Mouse (Mus musculus): ENCODE data around the gene Gpr62.

Gpr62 gene

DNA sequence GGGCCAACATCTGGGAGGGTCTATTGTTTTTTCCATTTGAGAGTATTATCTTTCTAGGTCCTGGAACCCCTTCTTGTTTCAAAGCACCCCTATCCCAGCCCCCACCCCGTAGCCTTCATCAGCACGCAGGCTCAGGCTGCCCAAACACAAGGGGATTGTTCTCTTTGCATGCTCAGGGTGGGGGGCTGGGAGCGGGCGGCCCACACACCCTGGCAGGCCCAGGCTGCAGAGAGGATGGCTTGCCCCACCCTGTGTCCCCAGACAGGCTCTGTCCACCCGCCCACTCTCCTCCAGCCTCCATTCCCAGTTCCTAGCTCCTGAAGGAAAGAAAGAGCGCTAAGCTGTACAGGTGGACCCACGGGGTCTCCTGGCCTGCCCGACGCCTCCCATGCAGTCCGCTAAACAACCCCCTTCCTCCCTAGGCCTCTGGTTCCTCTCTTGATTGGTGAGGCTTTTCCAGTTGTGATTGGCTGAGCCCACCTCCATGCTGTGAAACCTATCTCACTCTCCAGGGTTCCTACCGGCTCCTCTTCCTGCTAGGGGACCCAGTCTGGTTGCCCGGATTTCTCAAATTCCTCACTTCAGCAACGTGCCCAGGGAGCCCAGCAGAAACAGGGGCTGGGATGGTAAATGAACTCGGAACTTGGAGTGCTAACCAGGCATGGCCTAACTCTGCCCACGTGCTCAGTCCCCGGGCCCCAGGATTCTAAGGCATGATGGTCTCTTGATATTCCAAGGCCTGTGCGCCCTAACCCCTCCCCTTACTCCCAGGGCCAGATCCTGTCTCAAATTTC lies 10.7 kb downstream of the Gpr62 start:
- DNase-seq, result peak; percentile 38 to 50

DNA sequence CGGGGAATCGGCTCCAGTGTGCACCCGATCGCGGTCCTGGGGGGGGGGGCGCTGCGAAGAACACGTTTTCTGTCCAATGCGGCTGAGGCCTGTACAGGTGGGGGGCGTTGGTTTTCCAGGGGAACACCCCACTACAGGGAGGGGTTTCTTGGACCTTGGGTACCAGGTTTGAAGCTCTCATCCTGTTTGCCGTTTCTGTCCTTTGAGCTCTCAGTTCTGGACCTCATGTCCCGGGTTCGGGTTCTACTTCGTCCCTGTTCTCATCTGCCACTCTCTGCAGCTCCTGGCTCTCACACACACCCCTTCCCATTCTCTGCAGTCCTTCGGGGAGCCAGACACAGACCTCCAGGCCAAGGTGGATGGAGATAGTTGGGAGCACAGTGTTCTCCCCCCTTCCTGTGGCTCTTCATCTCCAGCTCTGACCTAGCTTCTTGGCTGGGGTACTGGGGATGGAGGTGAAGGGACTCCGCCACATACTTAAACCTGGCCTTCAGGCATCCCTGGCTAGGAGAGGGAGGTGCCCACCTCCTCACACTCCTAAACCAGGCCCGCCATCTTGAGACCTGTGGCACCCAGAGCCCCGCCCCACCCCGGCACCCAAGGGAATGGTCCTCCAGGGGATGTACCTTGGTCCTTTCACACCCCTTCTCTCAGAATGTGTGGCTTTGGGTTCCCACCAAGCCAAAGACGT lies 11.5 kb downstream of the Gpr62 start:
- peak; percentile 67 to 72 for DNase-seq

DNA sequence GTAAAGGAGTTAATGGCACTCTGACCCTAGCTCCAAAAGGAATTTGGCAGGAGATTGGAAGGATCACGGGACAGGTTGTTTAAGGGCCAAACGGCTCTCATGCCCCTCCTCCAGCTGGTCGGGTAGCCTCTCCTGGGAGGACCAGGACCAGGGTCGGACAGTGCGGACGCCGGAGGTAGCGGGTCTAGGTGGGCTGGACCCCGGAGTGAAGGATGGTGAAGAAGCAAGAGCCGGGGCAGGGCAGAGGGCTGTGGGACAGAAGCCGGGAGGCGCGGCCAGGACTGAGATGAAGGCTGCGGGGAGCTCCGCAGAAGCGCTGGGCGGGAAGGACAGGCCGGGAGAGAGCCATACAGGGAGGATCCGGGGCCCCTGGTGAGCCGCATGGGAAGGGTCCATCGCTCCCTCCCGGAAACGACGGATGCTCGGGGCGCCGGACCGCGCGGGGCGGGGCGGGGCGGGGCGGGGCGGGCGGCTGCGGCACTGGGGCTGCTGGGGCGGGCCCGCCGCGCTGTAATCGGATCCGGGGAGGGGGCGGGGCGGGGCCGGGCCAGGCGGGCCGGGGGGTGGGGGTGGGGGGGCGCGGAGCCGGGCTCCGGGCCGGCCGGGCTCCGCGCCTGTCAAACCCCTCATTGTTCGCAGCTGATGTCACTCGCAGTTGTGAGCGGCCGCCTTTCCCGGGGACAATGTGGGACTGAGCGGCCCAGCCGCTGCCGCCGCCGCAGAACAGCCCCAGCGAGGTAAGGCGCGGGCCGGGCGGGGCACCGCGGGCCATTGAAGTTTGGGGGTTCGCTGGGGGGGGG lies 12.3 kb downstream of the Gpr62 start, which contains the start of gene Pcbp4:
Pcbp4 (plus strand) TSS at position 21 of the 800 bp plus-strand sequence.
- DNase-seq, result peak; percentile 75 to 78

DNA sequence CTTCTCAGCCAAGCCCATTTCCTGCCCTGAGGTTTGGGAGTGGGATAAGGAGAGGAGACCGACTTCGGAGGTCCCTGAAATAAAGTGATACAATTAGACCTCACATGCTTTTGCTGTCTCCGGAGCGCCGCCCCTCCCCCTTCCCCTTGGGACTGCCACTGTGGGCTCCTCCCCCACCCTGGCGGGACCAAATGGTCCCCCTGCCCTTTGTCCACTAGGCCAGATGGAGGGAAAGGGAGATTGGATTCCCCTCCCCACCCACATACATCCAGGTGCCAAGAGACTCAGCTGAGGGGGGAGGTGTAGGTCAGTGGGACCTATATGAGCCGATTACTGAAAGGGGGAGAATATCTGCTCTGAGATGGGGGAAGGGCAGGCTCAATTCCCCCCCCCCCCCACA lies 12.9 kb downstream of the Gpr62 start:
- DNase-seq, result peak; percentile 93 to 94

DNA sequence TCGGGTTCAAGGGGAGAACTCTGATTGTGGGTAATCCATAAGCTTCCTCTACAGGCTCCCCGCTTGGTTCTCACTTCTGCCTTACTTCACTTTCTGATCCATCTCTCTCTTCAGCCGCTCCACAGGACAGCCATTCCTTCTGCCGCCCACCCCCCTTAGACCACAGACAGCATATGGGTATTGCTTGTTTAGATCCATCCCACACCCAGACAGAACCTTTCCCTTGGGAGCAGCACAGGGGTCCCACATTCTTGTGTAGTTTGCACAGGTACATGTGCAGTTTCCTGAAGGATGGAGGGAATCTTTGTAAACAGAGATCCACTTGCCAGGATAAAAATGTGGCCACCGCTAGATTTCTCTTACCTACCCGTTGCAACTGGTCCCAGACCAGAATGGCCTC lies 13.4 kb downstream of the Gpr62 start:
- peak in 1 of 2 experiments; percentile 40 for DNase-seq

DNA sequence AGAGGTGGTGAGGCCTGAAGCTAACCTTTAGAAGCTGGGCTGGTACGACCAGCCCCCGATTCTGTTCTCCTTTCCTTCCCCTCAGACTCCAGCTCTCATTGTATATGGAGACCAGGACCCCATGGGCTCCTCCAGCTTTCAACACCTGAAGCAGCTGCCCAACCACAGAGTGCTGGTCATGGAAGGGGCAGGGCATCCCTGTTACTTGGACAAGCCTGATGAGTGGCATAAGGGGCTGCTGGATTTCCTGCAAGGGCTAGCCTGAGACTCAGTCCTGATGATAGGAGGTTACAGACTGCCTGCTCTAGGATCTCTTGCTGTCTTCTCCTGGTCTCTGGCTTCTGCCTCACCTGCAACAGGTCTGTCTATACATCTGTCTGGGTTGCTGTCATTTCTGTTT lies 13.8 kb downstream of the Gpr62 start:
- no peak for DNase-seq

DNA sequence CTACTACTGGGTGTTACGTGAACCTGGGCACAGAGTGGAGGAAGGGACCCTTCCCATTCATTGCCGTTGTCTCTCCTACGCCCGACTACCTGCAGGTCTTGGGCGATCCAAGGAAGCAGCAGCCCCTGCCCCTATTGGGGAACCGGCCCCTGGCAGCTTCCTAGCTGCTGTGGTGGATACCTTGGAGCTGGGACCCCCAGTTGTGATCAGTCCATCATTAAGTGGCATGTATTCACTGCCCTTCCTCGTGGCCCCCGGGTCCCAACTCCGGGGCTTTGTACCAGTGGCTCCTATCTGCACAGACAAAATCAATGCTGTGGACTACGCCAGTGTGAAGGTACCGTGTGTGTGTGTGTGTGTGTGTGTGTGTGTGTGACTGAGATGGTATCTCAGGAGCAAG lies 14.4 kb downstream of the Gpr62 start:
- peak in 1 of 2 experiments; percentile 35 for DNase-seq

DNA sequence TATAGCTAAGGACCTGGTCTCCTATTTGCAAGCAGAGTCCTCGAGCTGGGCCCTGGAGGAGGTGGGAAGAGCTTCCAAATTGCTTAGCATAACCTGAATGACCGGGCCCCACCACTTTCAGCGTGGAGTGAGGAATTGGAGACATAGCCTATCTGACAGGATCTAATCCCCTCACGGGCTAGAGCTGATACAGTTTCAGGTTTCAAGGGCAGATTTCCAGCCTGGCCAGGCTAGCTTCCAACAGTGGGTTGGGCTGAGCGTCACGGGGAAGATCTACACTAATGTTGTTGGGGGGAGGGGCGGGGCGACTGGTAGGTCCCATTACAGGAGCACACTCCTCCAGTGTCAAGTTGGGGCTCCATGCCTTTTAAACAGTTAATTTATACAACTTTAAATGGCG lies 15.1 kb downstream of the Gpr62 start:
- peak; percentile 88 to 90 for DNase-seq

DNA sequence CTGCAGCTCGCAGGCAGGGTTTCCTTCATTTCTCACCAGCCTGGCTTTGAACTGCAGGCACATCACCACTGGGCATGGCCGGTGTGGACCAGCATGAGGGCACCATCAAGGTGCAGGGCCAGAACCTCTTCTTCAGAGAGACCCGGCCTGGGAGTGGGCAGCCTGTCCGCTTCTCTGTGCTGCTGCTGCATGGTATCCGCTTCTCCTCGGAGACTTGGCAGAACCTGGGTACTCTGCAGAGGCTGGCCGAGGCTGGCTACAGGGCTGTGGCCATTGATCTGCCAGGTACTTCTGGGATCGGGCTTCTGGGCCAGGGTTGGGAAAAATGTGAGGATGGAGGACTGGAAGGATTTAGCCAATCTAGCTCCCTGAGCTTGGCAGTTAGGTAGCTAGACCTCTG lies 15.8 kb downstream of the Gpr62 start:
- DNase-seq, result peak; percentile 47 to 50

DNA sequence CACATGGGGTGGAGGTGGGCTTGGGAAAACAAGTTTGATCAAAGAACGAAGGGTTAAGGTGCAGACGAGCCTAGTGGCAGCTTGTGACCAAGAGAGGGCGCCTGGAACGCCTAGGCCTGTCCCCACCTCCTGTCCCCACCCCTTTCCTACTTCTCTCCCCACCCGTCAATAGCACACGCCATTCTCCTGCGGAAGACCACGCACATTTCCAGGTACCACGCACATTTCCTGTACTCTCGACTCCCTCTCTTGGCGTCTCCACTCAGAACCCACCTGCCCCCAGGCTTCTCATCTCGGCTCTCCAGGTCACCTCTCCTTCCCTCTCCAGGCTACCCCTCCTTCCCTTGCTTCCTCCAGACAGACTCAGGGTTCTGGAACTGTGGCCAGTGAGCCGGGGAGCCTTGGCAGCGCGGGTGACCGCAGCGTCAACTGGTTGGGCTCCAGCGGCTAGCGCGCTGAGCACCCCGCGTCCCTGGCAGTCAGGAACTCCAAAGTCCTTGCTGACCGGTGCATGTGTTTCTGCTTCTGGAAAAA lies 17.2 kb downstream of the Gpr62 start:
- DNase-seq, result peak; percentile 85 to 87

DNA sequence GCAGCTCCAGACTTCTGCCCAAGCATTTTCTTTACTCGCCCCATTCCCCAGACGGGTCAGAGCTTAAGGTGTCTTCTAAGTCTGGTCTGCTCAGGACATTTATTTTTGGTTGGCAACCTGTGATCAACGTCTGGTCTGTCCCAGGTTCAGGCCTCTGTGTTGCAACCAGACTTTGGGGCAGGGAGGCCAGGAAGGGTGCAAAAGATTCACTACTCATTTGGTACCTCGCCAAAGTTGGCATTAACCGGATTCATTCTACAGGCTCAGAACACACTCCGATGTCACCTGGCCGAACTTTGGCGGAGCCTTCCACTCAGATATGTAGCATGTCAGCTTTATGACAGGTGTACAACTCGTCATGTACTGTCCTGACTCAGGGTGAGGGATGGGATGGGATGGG lies 17.8 kb downstream of the Gpr62 start:
- peak; percentile 51 to 55 for DNase-seq

DNA sequence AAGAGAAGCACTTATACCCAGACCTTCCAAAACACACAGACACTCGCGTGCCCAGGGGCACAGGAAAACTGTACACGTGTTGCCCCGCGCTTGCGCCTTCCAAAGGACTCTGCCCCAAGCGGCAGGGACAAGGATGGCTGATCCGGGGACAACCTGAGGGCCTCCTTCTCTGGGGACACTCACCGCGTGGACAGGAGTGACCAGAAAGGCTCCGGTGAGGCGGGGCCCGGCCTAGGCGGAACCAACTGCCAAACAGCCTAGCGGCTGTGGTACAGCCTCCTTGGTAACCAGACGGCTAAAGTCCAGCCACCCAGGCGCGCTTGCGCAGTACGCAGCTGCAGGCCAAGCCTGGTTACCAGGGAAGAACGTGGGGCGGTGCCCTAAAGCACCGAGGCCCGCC lies 18.4 kb downstream of the Gpr62 start, which contains the start of the genes Abhd14b and Abhd14a:
Abhd14b (plus strand) TSS at position 112 of the 400 bp plus-strand sequence.
Abhd14a (minus strand) TSS at position 331 of the 400 bp plus-strand sequence.
- peak; percentile 95 for DNase-seq

DNA sequence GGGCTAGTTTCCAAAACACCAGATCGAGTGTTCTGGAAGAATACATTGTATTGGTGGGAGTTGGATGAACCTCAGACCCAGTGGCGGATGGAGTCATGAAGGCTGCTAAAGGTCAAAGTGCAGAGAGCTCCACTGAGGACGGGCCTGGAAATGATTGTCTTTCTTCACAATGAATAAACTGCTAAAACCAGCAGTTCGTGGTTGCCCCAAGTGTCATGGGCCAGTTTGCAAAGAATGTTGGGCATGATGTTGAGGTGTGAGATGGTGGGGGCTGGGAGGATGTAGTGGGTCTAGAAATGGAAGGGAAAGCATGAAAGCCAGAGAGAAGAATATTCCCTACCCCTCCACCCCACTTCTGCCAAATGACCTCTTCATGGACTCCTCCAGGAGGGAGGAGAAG lies 20.9 kb downstream of the Gpr62 start:
- no peak for DNase-seq

DNA sequence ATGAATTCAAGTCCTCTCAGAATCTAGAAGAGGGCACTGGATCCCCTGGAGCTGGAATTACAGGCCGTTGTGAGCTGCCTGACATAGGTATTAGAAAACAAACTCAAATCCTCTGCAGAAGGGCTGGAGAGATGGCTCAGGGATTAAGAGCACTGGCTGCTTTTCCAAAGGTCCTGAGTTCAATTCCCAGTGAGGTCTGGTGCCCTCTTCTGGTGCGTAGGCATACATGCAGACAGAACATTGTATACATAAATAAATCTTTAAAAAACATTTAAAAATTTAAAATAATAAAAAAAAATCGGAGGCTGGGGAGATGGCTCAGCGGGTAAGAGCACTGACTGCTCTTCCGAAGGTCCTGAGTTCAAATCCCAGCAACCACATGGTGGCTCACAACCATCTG lies 23.1 kb downstream of the Gpr62 start:
- DNase-seq, result no peak

DNA sequence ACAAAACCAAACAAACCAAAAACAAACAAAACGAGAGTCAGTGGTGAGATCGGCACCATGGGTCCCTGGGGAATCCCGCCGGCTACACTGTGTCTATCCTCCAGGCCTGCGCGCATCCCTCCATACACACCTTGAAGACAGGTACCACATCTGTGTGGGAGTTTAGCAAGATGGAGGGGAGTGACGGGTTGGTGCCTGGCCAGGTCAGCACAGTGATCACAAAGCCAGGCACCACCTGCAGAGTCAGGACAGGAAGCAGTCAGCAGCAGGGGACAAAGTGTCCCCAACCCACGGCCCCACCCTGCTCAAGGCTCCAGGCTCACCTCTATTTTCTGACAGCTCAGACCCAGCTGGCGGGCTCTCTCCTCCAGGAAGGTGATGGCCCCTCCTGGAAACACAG lies 29.2 kb downstream of the Gpr62 start:
- DNase-seq, result peak in 1 of 2 experiments; percentile 20

DNA sequence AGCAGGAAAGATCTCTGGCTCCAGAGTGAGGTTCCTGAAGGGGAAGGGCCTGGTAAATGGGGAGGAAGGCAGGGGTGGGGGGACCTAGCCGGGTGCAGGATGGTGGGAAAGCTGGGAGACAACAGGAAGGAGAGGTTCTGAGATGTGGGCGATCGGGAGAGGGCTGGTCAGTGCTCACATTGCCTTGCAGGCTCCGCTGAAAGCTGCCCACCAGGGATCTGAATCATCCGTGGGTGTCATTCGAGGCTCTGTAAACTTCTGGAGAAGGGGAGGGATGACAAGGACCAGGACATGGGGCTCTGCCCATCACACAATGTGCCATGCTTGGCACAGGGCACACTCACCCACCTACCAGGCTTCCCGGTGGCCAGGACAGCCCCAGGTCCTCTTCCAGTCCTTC lies 32.3 kb downstream of the Gpr62 start:
- DNase-seq, result no peak

DNA sequence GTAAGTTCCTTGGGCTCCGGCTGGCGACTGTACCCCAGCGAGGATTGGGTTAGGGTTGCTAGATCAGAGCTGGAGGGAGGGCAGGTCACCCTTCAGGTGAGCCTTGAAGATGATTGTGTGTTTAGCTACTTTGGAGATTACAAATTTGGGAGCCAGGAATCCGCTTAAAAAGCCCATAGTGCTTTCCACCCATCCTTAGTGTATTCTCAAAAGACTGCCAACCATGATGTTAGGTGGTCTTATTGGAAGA lies 35.8 kb downstream of the Gpr62 start:
- DNase-seq, result no peak

DNA sequence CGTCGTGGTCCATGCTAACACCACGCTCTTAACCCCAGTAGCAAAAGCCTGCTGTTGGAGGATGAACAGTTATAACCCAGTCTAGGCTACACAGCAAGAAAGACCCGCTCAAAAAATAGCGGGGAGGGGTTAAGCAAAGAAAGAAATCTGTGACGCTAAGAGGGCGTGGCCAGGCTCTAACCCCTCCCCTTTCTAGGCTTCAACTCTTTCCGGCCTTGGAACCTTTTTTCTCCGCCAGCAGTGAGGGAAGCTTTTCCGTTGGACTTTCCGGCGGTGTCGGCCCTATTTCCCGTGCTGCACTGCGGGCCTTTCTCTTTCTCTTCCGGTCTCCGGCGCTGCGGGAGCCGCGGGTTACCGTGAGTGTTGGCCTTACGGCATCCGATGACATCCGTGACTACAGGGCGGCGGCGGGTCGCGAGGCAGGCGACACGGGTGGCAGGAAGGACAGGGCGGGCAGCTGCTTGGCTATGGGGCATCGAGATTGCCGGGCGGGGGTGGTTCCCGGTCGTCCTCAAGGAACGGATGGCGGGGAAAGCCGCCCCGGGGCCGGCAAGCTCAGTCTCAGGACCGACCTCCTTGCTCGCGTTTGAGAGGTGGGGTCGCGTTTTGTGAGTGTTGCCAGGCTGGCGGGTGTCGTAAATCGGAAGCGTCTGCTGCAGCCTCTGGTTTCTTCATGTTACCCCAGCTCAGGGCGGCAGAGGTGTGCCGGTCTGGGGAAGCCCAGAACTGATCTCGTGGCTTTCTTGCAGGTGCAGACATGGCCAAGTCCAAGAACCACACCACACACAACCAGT lies 36.3 kb downstream of the Gpr62 start, which contains the start of gene Rpl29:
Rpl29 (plus strand) TSS at position 234 of the 794 bp plus-strand sequence.
- DNase-seq, result peak; percentile 96 to 97

DNA sequence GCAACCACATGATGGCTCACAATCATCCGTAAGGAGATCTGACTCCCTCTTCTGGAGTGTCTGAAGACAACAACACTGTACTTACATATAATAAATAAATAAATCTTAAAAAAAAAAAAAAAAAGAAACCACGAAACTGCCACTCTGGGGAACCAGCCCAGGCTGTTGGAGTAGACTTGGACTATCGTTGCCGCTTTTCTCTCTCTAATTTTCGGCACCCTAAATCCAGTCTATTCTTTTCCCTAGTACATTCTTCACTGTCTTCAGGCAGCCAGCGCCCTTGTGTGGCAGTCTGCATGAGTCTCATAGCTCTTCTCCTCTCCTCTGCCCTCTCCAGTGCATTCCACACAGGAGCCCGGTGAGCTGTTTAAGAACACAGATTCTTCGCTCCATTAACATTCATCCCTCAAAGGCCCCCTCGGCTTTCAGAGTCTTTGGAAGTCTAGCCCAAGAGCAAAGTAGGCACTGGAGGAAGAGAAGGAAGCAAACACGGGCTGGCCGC lies 37.0 kb downstream of the Gpr62 start:
- no peak for DNase-seq

DNA sequence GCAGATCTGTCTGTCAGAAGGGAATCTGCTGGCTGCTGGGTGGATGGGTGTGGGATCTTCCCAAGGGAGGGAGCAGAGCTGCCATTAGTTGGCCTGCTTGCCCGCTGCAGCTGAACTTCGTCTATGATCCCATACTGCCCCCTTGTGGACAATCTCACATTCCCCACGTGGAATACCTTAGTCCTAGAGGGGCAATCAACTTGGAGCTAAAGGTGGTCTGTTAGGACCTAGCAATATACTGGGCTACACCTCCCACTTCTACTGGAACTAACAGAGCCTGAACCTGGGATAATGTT lies 43.9 kb downstream of the Gpr62 start:
- peak; percentile 94 to 95 for DNase-seq

DNA sequence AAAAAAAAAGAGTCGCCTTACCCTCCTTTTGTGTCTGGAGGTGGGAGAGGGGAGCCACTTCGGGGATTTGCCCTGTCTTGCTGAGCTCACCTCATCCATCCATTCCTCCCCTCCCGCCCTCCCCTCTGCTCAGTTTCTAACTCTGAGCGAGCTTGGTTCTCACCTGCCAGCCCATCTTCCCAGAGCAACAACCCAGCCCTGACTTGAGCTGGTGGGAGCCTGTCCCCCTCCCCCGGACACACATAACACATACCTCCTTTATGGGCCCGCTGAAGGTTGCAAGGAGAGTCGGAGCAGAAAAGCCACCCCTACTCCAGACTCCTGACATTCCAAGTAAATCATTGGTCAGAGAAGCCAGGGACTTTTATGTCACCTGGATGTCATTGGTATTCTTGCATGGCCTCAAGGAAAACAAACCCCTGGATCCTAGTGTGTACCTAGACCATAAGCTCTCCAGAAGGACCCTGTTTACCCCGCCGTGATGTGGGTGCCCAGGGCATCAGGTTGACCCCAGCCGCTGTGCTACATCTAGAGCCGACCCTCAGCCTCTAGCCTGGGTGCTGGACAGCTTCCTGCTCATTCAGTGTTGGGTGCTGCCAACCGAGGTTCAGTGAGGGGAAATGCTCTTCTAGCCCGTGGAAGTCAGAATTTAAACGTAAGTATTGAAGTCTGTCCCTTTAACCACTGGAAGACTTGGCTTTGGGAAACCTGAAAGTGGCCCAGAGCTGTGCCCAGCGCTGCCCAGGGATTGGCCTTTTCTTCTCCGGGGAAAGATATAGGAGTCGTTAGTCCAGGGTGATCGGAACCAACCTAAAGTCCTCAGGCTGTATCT lies 44.5 kb downstream of the Gpr62 start:
- DNase-seq, result no peak

All from cerebellum, postnatal 14 days (tissue).